Mouse (Mus musculus) liver, embryonic 16.5 days (tissue): Measurements from ENCODE around the gene Spdef. TPM values are rescaled to one million over a fixed set of nuclear protein-coding genes. Genes with fewer than 3 reads are reported as not detected.

ENCODE experiments used
- ATAC-seq: fragments of 200-750 bp; cut with Nextera tagmentation; 2 replicates; pipeline ENCODE4 v1.8.0; 2017; ENCODE audit warnings: low read depth, mild to moderate bottlenecking, moderate number of reproducible peaks, moderate library complexity
- H3K27ac ChIP-seq: fragments of 300-500 bp; sonication (generic); 2 replicates; pipeline ENCODE4 v1.5.1; 2014; ENCODE audit warnings: mild to moderate bottlenecking, low read length
- H3K27me3 ChIP-seq: fragments of 300-500 bp; sonication (generic); 2 replicates; pipeline ENCODE4 v1.6.1; 2014; ENCODE audit warnings: low read depth, low read length, mixed read lengths; ENCODE audit not compliant: control insufficient read depth, insufficient read depth
- H3K36me3 ChIP-seq: fragments of 300-500 bp; sonication (generic); 2 replicates; pipeline ENCODE4 v1.6.1; 2014; ENCODE audit warnings: mild to moderate bottlenecking; ENCODE audit not compliant: control insufficient read depth, insufficient read depth
- H3K4me1 ChIP-seq: fragments of 300-500 bp; sonication (generic); 2 replicates; pipeline ENCODE4 v1.6.1; 2014; ENCODE audit warnings: low read depth, low read length, mixed read lengths; ENCODE audit not compliant: control insufficient read depth
- H3K4me2 ChIP-seq: fragments of 300-500 bp; sonication (generic); 2 replicates; pipeline ENCODE4 v1.6.1; 2014; ENCODE audit warnings: low read depth, low read length, mixed read lengths
- H3K4me3 ChIP-seq: fragments of 300-500 bp; sonication (generic); 2 replicates; pipeline ENCODE4 v1.5.1; 2014; ENCODE audit warnings: low read depth, mild to moderate bottlenecking, low read length
- H3K9ac ChIP-seq: fragments of 300-500 bp; sonication (generic); 2 replicates; pipeline ENCODE4 v1.6.1; 2014; ENCODE audit warnings: low read depth, low read length
- H3K9me3 ChIP-seq: fragments of 300-500 bp; sonication (generic); replicated peaks from 2 replicates; pipeline ENCODE4 v1.6.1; 2016; ENCODE audit warnings: low read length; ENCODE audit not compliant: control insufficient read depth
- WGBS: fragments of 180-500 bp; shearing (Covaris S2); extraction: QIAGEN DNeasy Blood & Tissue Kit; methylation state at CpG from one replicate; pipeline ENCODE4 v1.1.7; 2014; ENCODE audit not compliant: insufficient replicate concordance; 5-methylcytosine and 5-hydroxymethylcytosine counted together
- polyA plus RNA-seq: library from polyadenylated mRNA; unstranded; fragments of >200 nt; fragmentation: Nextera tagmentation; extraction: Ambion mirVana; gene quantifications from 2 replicates; pipeline ENCODE4 v1.2.1, GENCODE M21; 2015

Spdef gene
- polyA plus RNA-seq, 1 experiment from 2014 or later, result 0.12 TPM

DNA sequence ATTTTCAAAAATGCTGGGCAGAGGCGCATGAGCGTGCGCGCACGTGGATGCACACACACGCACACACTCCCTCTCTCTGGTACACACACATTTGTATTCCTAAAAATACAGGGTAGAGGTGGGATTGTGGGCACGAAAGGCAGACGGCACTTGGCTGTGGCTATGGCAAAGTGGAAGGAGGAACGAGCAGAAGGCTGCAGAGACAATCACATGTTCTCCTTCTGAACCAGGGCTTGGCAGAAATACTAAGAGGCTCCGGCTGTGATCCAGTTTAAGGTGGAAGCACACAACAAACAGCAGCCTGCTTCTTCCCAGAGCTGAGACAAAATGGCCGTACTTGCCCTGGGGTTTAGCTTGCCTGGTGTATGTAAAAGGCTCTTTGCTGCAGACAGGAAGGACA is 34.1 kb upstream of the Spdef start:
- H3K9me3 ChIP-seq, result peaks cover 7% of the 10 kb centered on the region; the same call in 1 of the 2 replicates
- no peak for ATAC-seq
- no peak overlapping the region for H3K4me2 ChIP-seq
- H3K9ac ChIP-seq, result no peak overlapping the region
- peaks cover 24% of the 10 kb centered on the region for H3K36me3 ChIP-seq
- H3K4me3 ChIP-seq, result no peak overlapping the region
- WGBS, result 86% methylated on average over 11 of the region's 11 CpGs
- H3K27me3 ChIP-seq, result no peaks in the 10 kb centered on the region
- H3K4me1 ChIP-seq, result peaks cover 7% of the 10 kb centered on the region; the same call in 1 of the 2 replicates
- no peak overlapping the region for H3K27ac ChIP-seq

DNA sequence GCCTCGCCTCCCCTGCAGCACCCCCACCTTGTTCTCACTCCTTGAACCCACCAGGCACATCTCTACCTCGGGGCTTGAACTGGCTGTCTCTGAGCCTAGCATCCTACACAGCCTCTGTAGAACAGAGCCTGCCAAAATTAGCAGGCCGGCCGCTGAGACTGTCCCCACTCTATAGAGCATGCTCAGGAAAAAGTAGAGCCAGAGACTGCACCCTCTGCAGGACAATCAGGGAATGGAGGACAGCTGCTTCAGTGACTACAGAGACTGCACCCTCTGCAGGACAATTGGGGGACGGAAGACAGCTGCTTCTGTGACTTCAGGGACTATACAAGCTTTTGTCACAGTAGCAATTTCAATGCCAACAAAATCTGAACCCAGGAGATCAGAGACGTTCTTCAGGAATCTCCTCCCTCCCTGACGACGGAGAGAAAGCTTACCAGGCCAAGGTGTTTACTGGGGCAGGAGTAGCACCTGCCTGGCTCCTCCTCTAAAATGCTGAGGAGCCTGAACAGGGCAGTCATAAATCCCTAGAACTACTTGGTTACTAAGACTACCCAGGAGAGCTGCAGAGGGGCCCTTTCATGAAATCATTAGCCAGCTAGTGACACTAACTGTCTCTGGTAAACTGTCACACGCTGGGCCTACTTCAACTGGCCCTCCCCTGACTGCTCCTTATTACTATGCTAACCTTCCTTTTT is 33.0 kb upstream of the Spdef start:
- peaks cover 21% of the 10 kb centered on the region for H3K36me3 ChIP-seq
- H3K27me3 ChIP-seq, result no peaks in the 10 kb centered on the region
- H3K9ac ChIP-seq, result no peak overlapping the region
- peaks cover 7% of the 10 kb centered on the region; the same call in 1 of the 2 replicates for H3K9me3 ChIP-seq
- no peak for ATAC-seq
- H3K4me1 ChIP-seq, result peaks cover 7% of the 10 kb centered on the region; the same call in 1 of the 2 replicates
- H3K4me2 ChIP-seq, result no peak overlapping the region
- no peak overlapping the region for H3K4me3 ChIP-seq
- WGBS, result 52% methylated on average over 9 of the region's 9 CpGs
- H3K27ac ChIP-seq, result no peak overlapping the region

DNA sequence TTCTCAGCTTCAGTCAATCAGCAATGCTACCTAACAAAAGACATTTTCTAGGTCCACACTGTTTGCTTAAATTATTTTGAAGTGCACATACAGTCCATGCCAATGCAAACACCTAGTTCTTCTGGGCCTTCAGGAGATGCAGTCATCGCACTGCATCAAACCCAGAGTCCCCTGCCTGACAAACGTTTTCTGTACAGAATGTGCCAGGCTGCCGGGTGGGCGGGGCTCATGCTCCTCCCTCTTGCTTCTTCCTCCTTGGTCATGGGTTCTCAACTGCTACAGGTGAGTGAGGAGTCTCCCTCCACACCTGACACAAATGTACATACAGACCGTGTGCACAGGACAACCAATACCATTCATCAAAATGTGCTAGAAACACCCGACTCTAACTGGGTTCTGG is 31.4 kb upstream of the Spdef start:
- Histone ChIP-seq H3K27me3 (no peaks in the 10 kb centered on the region), H3K9me3 (peaks cover 6% of the 10 kb centered on the region; the same call in 1 of the 2 replicates), H3K9ac (no peak overlapping the region), H3K27ac (no peak overlapping the region), H3K4me3 (no peak overlapping the region), H3K36me3 (peaks cover 10% of the 10 kb centered on the region), H3K4me1 (peaks cover 7% of the 10 kb centered on the region; the same call in 1 of the 2 replicates), H3K4me2 (no peak overlapping the region)
- no peak for ATAC-seq
- WGBS, result 68% methylated on average over 6 of the region's 6 CpGs

DNA sequence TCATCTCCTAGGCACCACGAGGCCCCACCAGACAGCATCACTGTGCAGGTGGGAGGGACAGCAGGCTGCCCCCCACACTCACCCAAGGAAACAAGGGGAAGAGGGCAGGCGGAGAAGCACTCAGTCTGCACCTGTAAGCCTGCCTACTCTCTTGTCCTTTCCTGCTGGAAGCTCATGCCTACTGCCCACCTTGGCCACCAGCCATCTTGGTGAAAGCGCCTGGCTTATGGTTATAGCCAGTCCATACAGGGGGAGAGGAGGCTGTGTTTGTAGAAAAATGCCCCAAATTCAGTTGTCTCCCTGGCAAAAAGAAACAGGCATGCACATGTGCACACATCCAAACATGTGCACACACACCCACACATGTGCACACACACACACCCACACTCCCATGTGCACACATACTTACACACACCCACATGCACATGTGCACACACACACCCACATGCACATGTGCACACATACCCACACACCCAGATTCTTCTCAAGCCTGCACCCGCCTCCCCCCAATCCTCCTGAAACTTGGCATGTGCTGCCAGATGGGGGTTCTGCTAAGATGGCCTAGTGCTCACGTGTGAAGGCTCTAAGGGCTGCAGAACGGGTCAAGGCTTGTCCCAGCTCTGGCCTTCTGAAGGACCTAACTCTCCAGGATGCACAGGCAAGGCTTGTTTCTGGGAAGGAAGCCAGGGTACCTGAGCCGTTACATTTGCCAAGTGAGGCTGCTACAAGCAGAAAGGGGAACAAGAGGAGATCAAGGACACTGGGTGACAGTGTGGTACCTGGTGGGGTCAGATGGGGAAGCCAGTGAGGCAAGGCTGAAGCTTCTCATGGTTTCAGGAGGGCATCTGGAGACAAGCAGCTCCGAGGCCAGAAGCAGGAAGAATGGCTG is 22.8 kb upstream of the Spdef start:
- WGBS, result 78% methylated on average over 8 of the region's 8 CpGs
- no peak overlapping the region for H3K4me3 ChIP-seq
- no peaks in the 10 kb centered on the region for H3K4me1 ChIP-seq
- H3K27me3 ChIP-seq, result no peaks in the 10 kb centered on the region
- no peaks in the 10 kb centered on the region for H3K36me3 ChIP-seq
- no peak overlapping the region for H3K4me2 ChIP-seq
- no peak overlapping the region for H3K27ac ChIP-seq
- no peak for ATAC-seq
- no peak overlapping the region for H3K9ac ChIP-seq
- no peaks in the 10 kb centered on the region for H3K9me3 ChIP-seq

DNA sequence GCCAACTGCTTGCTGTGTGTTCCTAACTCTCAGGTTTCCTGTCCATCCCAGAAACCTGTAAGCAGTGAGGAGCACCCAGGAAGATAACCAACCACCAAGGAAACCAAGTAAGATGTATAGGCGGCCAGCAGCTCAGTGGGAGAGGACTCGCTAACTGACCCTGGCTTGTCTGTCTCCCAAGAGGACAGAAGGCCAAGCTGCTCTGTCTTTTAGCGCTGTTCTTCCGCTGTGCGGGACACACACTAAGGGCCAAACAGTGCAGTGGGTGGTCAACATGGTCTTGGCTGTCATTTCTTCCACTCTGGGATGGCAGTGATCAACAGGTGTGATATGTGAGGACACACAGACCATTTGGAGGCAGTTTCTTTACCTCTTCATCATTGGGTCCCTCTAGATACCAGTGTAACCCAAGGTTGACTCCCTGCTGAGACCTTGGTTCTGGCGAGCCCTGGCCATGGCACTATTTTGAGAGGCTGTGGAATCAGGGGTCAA is 21.7 kb upstream of the Spdef start:
- WGBS, result 78% methylated on average over 6 of the region's 6 CpGs
- ATAC-seq, result no peak
- H3K4me2 ChIP-seq, result no peak overlapping the region
- no peak overlapping the region for H3K9ac ChIP-seq
- H3K27me3 ChIP-seq, result no peaks in the 10 kb centered on the region
- H3K4me3 ChIP-seq, result no peak overlapping the region
- no peaks in the 10 kb centered on the region for H3K9me3 ChIP-seq
- H3K36me3 ChIP-seq, result no peaks in the 10 kb centered on the region
- H3K4me1 ChIP-seq, result no peaks in the 10 kb centered on the region
- H3K27ac ChIP-seq, result no peak overlapping the region

DNA sequence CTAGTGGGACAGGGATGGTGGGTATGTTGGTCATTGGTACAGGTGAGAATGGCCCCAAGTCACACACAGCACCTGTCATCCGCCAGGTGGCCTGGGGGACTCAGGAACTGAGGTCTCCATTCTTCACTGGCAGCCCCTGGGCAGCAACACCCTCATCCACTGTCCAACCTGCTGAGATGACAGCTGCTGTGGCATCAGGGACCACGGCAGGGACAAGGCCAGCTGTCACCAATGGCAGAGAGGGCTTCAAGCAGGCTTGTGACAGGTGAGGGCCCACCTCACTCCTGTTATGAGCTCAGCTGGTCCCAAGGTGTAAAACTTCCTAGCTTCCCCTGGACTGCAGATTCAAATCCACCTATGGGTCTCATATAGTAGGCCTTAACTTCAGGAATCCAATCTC is 19.4 kb upstream of the Spdef start:
- no peak overlapping the region for H3K4me2 ChIP-seq
- H3K9ac ChIP-seq, result no peak overlapping the region
- no peak overlapping the region for H3K4me3 ChIP-seq
- no peaks in the 10 kb centered on the region for H3K4me1 ChIP-seq
- ATAC-seq, result no peak
- no peaks in the 10 kb centered on the region for H3K27me3 ChIP-seq
- no peaks in the 10 kb centered on the region for H3K36me3 ChIP-seq
- H3K9me3 ChIP-seq, result no peaks in the 10 kb centered on the region
- WGBS, result 63% methylated on average over 2 of the region's 2 CpGs
- H3K27ac ChIP-seq, result no peak overlapping the region

DNA sequence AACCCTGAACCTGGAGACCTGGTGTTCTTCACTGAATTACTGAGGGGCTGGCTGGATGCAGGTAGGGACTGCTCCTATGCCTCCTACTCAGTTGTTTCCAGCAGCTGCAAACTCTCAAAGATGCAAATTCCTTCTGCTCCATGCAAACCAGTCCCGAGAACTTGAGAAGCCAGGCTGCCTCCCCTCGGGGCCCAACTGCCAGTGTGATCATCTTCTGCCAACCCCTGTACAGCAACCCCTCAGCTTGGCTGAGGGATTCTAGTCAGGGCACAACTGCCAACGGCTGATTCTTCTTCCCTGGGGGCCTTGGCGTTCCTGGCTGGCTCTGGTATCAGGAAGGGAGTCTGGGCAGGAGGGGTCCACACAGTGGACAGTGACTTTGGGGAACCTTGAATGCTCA is 17.7 kb upstream of the Spdef start:
- Histone ChIP-seq H3K9ac (no peak overlapping the region), H3K4me3 (no peak overlapping the region), H3K4me2 (no peak overlapping the region), H3K27me3 (no peaks in the 10 kb centered on the region), H3K36me3 (no peaks in the 10 kb centered on the region), H3K27ac (no peak overlapping the region), H3K4me1 (no peaks in the 10 kb centered on the region), H3K9me3 (no peaks in the 10 kb centered on the region)
- no peak for ATAC-seq
- 65% methylated on average over 4 of the region's 4 CpGs for WGBS

DNA sequence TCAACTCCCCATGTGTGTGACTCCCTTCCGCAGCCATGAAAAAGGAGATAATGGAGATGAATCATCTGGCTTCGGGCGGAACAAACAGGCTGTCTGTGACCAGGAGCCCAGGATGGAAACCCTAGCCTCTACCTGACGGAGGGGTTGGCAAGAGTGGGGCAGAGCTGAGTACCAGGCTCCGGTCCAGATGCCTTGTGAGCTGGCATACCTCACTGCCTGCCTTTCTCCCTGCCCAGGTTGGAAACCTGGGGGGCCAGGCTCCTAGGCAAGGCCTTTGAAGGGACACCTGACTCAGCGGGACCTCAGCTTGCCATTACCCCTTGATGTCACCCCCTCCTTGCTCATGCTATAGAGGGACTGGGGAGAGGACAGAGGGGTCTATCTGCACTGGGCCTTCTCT is 12.2 kb upstream of the Spdef start:
- Histone ChIP-seq H3K36me3 (no peaks in the 10 kb centered on the region), H3K4me2 (no peak overlapping the region), H3K9ac (no peak overlapping the region), H3K27me3 (no peaks in the 10 kb centered on the region), H3K27ac (no peak overlapping the region), H3K4me3 (no peak overlapping the region), H3K4me1 (no peaks in the 10 kb centered on the region), H3K9me3 (no peaks in the 10 kb centered on the region)
- ATAC-seq, result no peak
- 67% methylated on average over 6 of the region's 6 CpGs for WGBS
